Mouse (Mus musculus) ovary, adult 10 weeks (tissue): ENCODE data around the gene Tdgf1. TPM values are rescaled to one million over a fixed set of nuclear protein-coding genes. Genes with fewer than 3 reads are reported as not detected.

ENCODE experiments used
- polyA plus RNA-seq: library from polyadenylated mRNA; stranded (reverse); fragments of 350-450 nt; fragmentation: Illumina TruSeq; extraction: RNeasy Lipid Tissue Mini Kit (QIAGEN cat#74804); gene quantifications from one replicate; pipeline ENCODE4 v1.2.3, GENCODE M21; 2014

Gene Tdgf1
- 8.8 TPM for polyA plus RNA-seq

DNA sequence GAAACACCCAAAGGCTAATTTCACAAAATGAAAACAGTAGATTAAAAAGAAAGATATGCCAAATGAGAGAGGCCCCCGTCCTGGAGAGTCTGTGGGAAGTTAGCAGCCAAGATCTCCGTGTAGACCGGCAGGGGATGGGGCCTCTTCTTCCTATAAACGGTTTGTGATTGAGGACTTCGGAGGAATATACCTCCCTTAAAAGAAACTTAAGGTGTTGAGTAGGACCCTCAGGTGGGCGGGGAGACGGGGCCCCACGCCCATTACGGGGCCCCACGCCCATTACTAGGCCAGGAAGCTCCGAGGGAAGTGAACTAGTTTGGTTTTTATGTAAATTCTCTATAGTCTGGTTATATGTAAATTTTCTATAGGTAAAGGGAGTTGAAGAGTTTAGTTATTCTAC, at the start of gene Tdgf1:
Gene Tdgf1 (minus strand): TSS at position 233 of the 400 bp plus-strand sequence.

GRCm38 (mm10) chr9:110990204-110990603, 44.2 kb upstream of the Tdgf1 start, which contains the start of gene Rtp3:
Gene Rtp3, minus strand, starts transcription at chr9:110990583.

DNA sequence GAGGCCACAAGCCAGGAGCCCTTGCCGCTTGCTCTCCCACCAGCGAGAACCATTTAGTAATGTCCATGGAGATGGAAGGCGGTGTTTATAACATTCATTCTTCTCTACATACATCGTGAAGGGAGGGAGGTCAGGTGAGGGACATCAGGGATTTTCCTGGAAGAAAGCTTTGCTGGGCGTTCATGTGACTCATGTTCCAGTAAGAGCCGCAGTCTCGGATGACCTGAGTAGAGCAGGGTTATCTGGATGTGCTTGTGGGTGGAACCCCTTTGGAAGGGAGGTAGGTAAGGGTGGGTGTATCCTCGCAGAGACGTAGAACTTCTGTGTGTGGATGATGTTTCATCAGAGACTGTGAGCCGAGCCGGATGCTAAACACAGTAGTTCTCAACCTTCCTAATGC, 5.4 kb upstream of the Tdgf1 start, which contains the start of gene Lrrc2:
Gene Lrrc2 (plus strand): TSS at position 149 of the 400 bp plus-strand sequence.

DNA sequence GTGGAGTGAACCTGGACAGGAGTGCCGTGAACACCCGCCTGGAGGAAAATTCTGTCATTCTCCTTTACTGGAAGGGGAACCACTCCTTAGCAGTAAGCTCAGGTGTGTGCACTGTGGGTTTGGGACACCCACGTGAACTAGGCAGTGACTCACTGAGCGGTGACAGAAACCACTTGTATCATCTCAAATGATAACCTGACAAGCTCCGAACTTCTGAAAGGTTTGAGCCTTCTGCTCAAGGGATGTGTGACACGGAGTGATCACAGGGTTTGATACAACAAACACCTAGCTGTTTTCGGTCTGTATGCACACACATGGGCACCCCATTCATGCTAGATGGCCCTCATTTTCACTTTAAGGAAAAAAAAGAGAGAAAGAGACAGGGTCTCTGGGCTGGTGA, 29.2 kb downstream of the Tdgf1 start, which contains the start of gene Fam240a:
Gene Fam240a (minus strand): TSS at position 76 of the 400 bp plus-strand sequence.

Other genes starting within 250 kb of the Tdgf1 start
- not detected for gene Myl3, start 204.3 kb downstream of the Tdgf1 start, polyA plus RNA-seq
- gene Pth1r, start 199.0 kb downstream of the Tdgf1 start, polyA plus RNA-seq, result 0.20 TPM
- not detected for gene Prss42, start 148.0 kb downstream of the Tdgf1 start, polyA plus RNA-seq
- gene Prss44, start 132.2 kb downstream of the Tdgf1 start, polyA plus RNA-seq, result not detected
- not detected for gene Prss43, start 119.5 kb downstream of the Tdgf1 start, polyA plus RNA-seq
- gene Prss45, start 111.6 kb downstream of the Tdgf1 start, polyA plus RNA-seq, result not detected
- not detected for gene Prss46, start 101.7 kb downstream of the Tdgf1 start, polyA plus RNA-seq
- not detected for gene Prss50, start 88.2 kb downstream of the Tdgf1 start, polyA plus RNA-seq
- gene Als2cl, start 66.3 kb downstream of the Tdgf1 start, polyA plus RNA-seq, result 1.5 TPM
- 2.9 TPM for gene Tmie, start 66.0 kb downstream of the Tdgf1 start, polyA plus RNA-seq
- not detected for gene Fam240a, start 29.3 kb downstream of the Tdgf1 start, polyA plus RNA-seq
- gene Lrrc2, start 5.4 kb upstream of the Tdgf1 start, polyA plus RNA-seq, result 47.9 TPM
- gene Rtp3, start 44.4 kb upstream of the Tdgf1 start, polyA plus RNA-seq, result 0.23 TPM
- gene Ltf, start 73.1 kb upstream of the Tdgf1 start, polyA plus RNA-seq, result 14.5 TPM
- 3.1 TPM for gene Ccrl2, start 111.4 kb upstream of the Tdgf1 start, polyA plus RNA-seq
- gene Lrrfip2, start 171.4 kb upstream of the Tdgf1 start, polyA plus RNA-seq, result 49.2 TPM